Mouse (Mus musculus) lung, embryonic 14.5 days (tissue): ENCODE results near the gene Gm11127. TPM values are rescaled to one million over a fixed set of nuclear protein-coding genes. Genes with fewer than 3 reads are reported as not detected.
"Not testable (repeated sequence)": the region's sequence is repeated elsewhere in the genome, so short reads cannot be mapped to it uniquely, and the experiment has no call there.

Experiments used
- ATAC-seq: fragments of 200-750 bp; cut with Nextera tagmentation; 2 replicates; pipeline ENCODE4 v1.8.0; 2017; ENCODE audit warnings: mild to moderate bottlenecking, moderate TSS enrichment, moderate library complexity; ENCODE audit not compliant: insufficient read depth
- DNase-seq: peaks from one replicate; pipeline ENCODE4 v3.0.0-alpha.2; 2015
- H3K27ac ChIP-seq: fragments of 300-500 bp; sonication (generic); 2 replicates; pipeline ENCODE4 v1.5.1; 2014; ENCODE audit warnings: low read depth, mild to moderate bottlenecking, moderate library complexity
- H3K27me3 ChIP-seq: fragments of 300-500 bp; sonication (generic); 2 replicates; pipeline ENCODE4 v1.6.1; 2014; ENCODE audit warnings: low read length, control low read depth; ENCODE audit not compliant: insufficient read depth
- H3K36me3 ChIP-seq: fragments of 300-500 bp; sonication (generic); 2 replicates; pipeline ENCODE4 v1.6.1; 2014; ENCODE audit warnings: control low read depth; ENCODE audit not compliant: insufficient read depth
- H3K4me1 ChIP-seq: fragments of 300-500 bp; sonication (generic); 2 replicates; pipeline ENCODE4 v1.6.1; 2014; ENCODE audit warnings: antibody characterized with exemption, control low read depth; ENCODE audit not compliant: insufficient read depth
- H3K4me2 ChIP-seq: fragments of 300-500 bp; sonication (generic); 2 replicates; pipeline ENCODE4 v1.6.1; 2014; ENCODE audit warnings: mild to moderate bottlenecking
- H3K4me3 ChIP-seq: fragments of 300-500 bp; sonication (generic); 2 replicates; pipeline ENCODE4 v1.5.1; 2014; ENCODE audit warnings: low read depth, low read length
- H3K9ac ChIP-seq: fragments of 300-500 bp; sonication (generic); 2 replicates; pipeline ENCODE4 v1.6.1; 2014
- H3K9me3 ChIP-seq: fragments of 300-500 bp; sonication (generic); 2 replicates; pipeline ENCODE4 v1.6.1; 2016; ENCODE audit warnings: low read depth, low read length, control low read depth
- CTCF ChIP-seq: IDR thresholded peaks from 2 replicates; pipeline ENCODE4 v1.5.1; 2016; ENCODE audit warnings: antibody characterized with exemption, low read depth
- WGBS: fragments of 180-500 bp; shearing (Covaris S2); extraction: QIAGEN DNeasy Blood & Tissue Kit; methylation state at CpG from one replicate; pipeline ENCODE4 v1.1.7; 2014; 5-methylcytosine and 5-hydroxymethylcytosine counted together
- polyA plus RNA-seq: library from polyadenylated mRNA; unstranded; fragments of >200 nt; fragmentation: Nextera tagmentation; extraction: Ambion mirVana; gene quantifications from 2 replicates; pipeline ENCODE4 v1.2.1, GENCODE M21; 2014

Gm11127 gene
- not detected in 2 replicates for polyA plus RNA-seq

- not testable (repeated sequence) for DNase-seq, H3K4me3 ChIP-seq, H3K4me2 ChIP-seq, H3K36me3 ChIP-seq, H3K9me3 ChIP-seq, H3K4me1 ChIP-seq, H3K9ac ChIP-seq, H3K27ac ChIP-seq, H3K27me3 ChIP-seq, ATAC-seq
- 33% methylated on average over 1 of the region's 1 CpGs for WGBS
Observed at GRCm38 (mm10) chr17:36058362-36058761, at the start of gene Gm11127. Gene Gm11127, minus strand, starts transcription at chr17:36058371.

- H3K4me3 ChIP-seq, H3K27ac ChIP-seq, ATAC-seq, H3K27me3 ChIP-seq, H3K4me1 ChIP-seq, H3K9ac ChIP-seq, H3K9me3 ChIP-seq, H3K36me3 ChIP-seq, H3K4me2 ChIP-seq, DNase-seq: not testable (repeated sequence)
- 83% methylated on average over 11 of the region's 12 CpGs for WGBS
Observed at GRCm38 (mm10) chr17:36102091-36102490, 43.9 kb upstream of the Gm11127 start.

- H3K9me3 ChIP-seq, H3K27me3 ChIP-seq, ATAC-seq, H3K4me2 ChIP-seq, H3K4me3 ChIP-seq, H3K4me1 ChIP-seq, H3K36me3 ChIP-seq, H3K27ac ChIP-seq, DNase-seq, H3K9ac ChIP-seq: not testable (repeated sequence)
- WGBS = 54% methylated on average over 2 of the region's 2 CpGs
Observed at GRCm38 (mm10) chr17:36099603-36100002, 41.4 kb upstream of the Gm11127 start.

DNA sequence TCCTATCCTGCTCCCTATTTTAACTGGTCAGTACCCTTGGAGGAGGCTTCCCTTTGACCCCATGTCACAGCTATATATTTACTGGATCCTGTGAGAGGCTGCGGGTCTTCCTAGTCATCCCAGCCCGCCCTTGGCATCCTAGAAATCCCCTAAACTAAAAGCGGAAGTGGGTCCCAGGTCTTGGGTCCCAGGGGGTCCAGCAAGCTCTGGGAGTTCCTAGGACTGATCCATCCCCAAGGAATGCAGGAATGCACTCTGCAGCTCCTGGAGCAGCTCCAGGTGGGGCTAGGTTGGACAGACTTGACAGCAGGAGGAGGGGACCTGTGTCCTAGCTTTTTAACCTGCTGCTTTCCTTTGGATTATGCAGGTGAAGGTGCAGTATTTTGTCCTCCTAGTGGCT is 35.8 kb upstream of the Gm11127 start:
- Histone ChIP-seq H3K9ac (no peak overlapping the region), H3K27ac (no peak overlapping the region), H3K36me3 (no peaks in the 10 kb centered on the region), H3K9me3 (no peaks in the 10 kb centered on the region), H3K4me3 (no peak overlapping the region), H3K27me3 (no peaks in the 10 kb centered on the region), H3K4me1 (no peaks in the 10 kb centered on the region), H3K4me2 (no peak overlapping the region)
- DNase-seq = no peak
- TF ChIP-seq CTCF = no peak
- ATAC-seq = no peak
- 16% methylated on average over 3 of the region's 3 CpGs for WGBS

DNA sequence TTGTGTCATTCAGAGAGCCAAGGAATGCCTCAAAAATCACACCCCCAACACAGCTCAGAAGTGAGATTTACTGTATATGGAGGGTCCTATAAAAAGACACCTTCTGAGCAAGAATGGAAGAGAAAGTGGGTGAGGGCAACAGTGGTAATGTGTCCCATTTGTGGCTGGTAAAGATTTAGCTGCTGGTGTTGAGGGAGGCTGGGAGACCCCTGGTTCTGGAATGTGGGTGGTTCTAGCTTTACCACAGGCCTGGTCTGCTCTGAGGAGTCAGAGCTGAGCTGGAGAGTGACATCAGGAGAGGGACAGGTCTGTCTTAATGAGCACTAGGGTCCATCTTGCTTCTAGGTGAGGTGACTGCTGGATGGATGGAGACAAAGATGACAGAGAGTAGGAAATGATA is 34.3 kb upstream of the Gm11127 start:
- DNase-seq, H3K4me3 ChIP-seq, H3K4me2 ChIP-seq, H3K4me1 ChIP-seq, H3K36me3 ChIP-seq, H3K9ac ChIP-seq, H3K27ac ChIP-seq, ATAC-seq, H3K9me3 ChIP-seq, H3K27me3 ChIP-seq: not testable (repeated sequence)

DNA sequence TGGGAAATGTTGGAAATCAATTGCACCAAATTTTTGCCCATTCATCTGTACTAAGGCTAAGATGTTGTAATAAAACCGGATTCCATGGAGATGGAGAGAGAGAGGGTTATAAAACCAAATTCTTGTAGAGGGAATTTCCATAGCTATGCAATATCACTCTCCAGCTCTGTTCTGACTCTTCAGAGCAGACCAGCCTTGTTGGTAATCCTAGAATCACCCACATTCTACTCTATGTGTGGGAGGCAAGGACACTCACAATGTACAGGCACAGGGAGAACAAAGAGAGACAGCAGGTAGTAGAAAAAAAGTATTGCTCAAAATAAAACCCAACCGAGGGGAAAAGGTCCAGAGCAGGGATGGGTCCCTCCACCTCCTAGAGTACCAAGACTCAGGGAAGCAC is 33.8 kb upstream of the Gm11127 start:
- H3K9me3 ChIP-seq, H3K9ac ChIP-seq, H3K4me1 ChIP-seq, H3K36me3 ChIP-seq, DNase-seq, H3K27me3 ChIP-seq, H3K27ac ChIP-seq, H3K4me3 ChIP-seq, H3K4me2 ChIP-seq, ATAC-seq: not testable (repeated sequence)
- no CpG with 5 or more reads among the region's 2 CpGs for WGBS

- not testable (repeated sequence) for H3K4me2 ChIP-seq, ATAC-seq, H3K9me3 ChIP-seq, DNase-seq, H3K9ac ChIP-seq, H3K4me3 ChIP-seq, H3K36me3 ChIP-seq, H3K27ac ChIP-seq, H3K4me1 ChIP-seq
- 48% methylated on average over 1 of the region's 1 CpGs for WGBS
- peaks cover 13% of the 10 kb centered on the region for H3K27me3 ChIP-seq
Observed at GRCm38 (mm10) chr17:36085976-36086375, 27.8 kb upstream of the Gm11127 start.

GRCm38 (mm10) chr17:36083870-36084451 is 25.8 kb upstream of the Gm11127 start:
- Histone ChIP-seq H3K9me3 (no peaks in the 10 kb centered on the region), H3K4me1 (no peaks in the 10 kb centered on the region), H3K27ac (no peak overlapping the region), H3K4me2 (peak overlapping the region; percentile 94), H3K27me3 (peaks cover 13% of the 10 kb centered on the region), H3K4me3 (peak overlapping the region; percentile 51), H3K36me3 (no peaks in the 10 kb centered on the region), H3K9ac (peak overlapping the region; percentile 54)
- DNase-seq (peak; percentile 23), ATAC-seq (peak; percentile 47; the same call in 1 of the 2 replicates)
- WGBS = 1% methylated on average over 42 of the region's 42 CpGs
- TF ChIP-seq CTCF = no peak
